Mouse (Mus musculus): Measurements from ENCODE around the gene Gnptab. TPM values are rescaled to one million over a fixed set of nuclear protein-coding genes. Genes with fewer than 3 reads are reported as not detected.

The Gnptab gene
- polyA plus RNA-seq, 1 experiment, result 12.8 TPM

DNA sequence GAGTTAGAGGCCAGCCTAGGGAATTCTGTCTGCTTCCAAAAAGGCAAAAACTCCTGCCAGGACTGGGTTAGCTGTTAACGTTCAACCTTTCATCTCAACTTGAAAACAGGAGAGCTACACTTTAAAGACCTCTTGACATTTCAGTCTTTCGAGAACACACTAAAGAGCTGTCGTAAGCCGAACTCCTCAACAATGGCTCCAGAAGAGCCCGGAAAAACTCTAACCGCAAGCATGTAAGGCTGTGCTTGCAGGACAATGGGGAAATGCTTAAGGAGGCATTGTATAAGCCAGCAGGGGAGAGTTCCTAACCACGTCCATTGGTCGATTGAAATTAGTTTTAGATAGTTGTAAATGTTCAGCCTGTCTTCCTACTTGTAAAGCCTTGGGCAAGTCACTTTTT lies 29.1 kb upstream of the Gnptab start:
- no peak for TF ChIP-seq CTCF (conservative IDR thresholded peaks at IDR 0.05; ENCODE audit: insufficient read depth, insufficient read length, low read depth, low read length)
- no peak for TF ChIP-seq POLR2A (IDR thresholded peaks at IDR 0.05; ENCODE audit: low read depth, low read length)
- no peak overlapping the region for H3K4me3 ChIP-seq (ENCODE audit: insufficient read depth, low read depth, low read length)
- no peaks in the 10 kb centered on the region for H3K36me3 ChIP-seq (ENCODE audit: control insufficient read depth, insufficient read depth, low read length)
- WGBS, result 45% methylated on average over 8 of the region's 8 CpGs
- H3K4me1 ChIP-seq (ENCODE audit: control insufficient read depth, insufficient read depth, low read length), result 0 out of 2 replicates have a peak, but pooled peaks cover 3% of the 10 kb centered on the region
- H3K27me3 ChIP-seq (replicated peaks; ENCODE audit: control insufficient read depth, insufficient read depth, low read length), result no peaks in the 10 kb centered on the region
- H3K27ac ChIP-seq (ENCODE audit: insufficient read depth, low read depth, low read length), result no peak overlapping the region
- peak; percentile 19 for DNase-seq

DNA sequence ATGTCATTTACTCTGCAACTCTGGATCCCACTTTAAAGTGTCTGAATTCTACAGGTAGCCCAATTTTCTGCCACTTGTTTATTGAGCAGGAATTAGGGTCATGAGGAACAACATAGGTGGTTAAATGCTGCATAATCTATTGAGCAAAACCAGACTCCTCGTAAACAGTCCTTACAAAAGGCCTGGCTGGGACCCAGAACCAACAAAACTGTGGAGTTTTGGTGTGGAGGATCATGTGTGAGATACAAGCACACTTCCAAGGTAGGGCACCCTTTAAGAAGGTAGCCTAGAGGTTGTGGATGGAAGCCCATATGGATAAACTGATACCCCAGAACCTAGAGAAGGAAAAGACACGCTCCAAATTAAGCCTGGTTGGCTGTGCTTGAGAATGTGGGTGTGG lies 28.2 kb upstream of the Gnptab start:
- Histone ChIP-seq H3K27me3 (replicated peaks; ENCODE audit: control insufficient read depth, insufficient read depth, low read length) (no peaks in the 10 kb centered on the region), H3K4me1 (ENCODE audit: control insufficient read depth, insufficient read depth, low read length) (0 out of 2 replicates have a peak, but pooled peaks cover 3% of the 10 kb centered on the region), H3K27ac (ENCODE audit: insufficient read depth, low read depth, low read length) (no peak overlapping the region), H3K4me3 (ENCODE audit: insufficient read depth, low read depth, low read length) (no peak overlapping the region), H3K36me3 (ENCODE audit: control insufficient read depth, insufficient read depth, low read length) (no peaks in the 10 kb centered on the region)
- no peak for TF ChIP-seq CTCF (conservative IDR thresholded peaks at IDR 0.05; ENCODE audit: insufficient read depth, insufficient read length, low read depth, low read length)
- no peak for TF ChIP-seq POLR2A (IDR thresholded peaks at IDR 0.05; ENCODE audit: low read depth, low read length)
- no peak for DNase-seq
- 67% methylated on average over 2 of the region's 2 CpGs for WGBS

DNA sequence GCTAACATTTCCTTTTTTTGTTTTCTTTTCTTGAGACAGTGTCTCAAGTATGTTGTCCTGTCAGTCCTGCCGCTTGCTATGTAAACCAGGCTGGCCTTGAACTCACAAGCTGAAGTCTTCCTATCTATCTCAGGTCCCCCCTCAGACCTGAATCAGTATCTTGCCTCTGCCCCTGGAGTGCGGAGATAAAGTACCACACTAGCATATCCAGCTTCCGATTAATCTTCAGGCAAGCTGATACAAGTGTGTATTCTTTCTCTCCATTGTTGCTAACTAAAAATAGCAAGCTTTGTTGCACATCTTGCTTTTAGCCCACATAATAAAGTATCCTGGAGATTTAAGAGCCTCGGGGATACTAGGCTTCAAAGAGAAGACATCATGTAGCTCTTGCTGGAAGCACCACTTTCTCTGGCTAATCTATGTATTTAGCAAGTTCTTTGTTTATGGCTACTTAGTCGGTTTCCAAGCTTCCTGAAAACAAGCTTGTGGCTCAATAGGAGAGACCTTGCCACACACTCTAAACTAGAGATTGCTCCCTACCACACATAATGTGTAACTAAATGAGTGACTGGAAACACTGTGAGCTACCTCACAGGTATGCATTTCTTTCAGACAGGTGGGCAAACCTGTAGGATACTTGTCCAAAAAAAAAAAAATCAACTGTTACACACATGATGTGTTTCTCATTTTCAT lies 27.4 kb upstream of the Gnptab start:
- Histone ChIP-seq H3K4me3 (ENCODE audit: insufficient read depth, low read depth, low read length) (no peak overlapping the region), H3K4me1 (ENCODE audit: control insufficient read depth, insufficient read depth, low read length) (no peaks in the 10 kb centered on the region), H3K27me3 (replicated peaks; ENCODE audit: control insufficient read depth, insufficient read depth, low read length) (no peaks in the 10 kb centered on the region), H3K27ac (ENCODE audit: insufficient read depth, low read depth, low read length) (no peak overlapping the region), H3K36me3 (ENCODE audit: control insufficient read depth, insufficient read depth, low read length) (no peaks in the 10 kb centered on the region)
- 59% methylated on average over 5 of the region's 5 CpGs for WGBS
- TF ChIP-seq CTCF (conservative IDR thresholded peaks at IDR 0.05; ENCODE audit: insufficient read depth, insufficient read length, low read depth, low read length) (no peak), POLR2A (IDR thresholded peaks at IDR 0.05; ENCODE audit: low read depth, low read length) (no peak)
- no peak for DNase-seq

DNA sequence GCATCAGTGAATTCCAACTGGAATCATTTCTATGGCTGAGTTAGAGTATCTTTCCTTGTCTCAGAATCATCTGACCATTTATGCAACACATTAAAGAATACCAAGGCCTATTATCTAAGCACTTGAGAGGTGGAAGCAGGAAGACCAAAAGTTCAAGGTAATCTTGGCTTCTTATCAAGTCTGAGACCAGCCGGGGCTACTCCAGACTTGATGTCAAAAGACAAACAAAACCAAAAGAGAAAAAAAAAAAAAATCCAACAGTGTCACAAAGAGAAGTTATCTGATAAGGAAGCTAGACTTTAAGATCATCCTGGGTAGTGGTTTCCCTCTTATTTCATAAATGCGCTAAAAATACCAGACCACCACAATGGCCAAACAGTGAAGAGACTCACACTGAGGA lies 26.4 kb upstream of the Gnptab start:
- Histone ChIP-seq H3K36me3 (ENCODE audit: control insufficient read depth, insufficient read depth, low read length) (no peaks in the 10 kb centered on the region), H3K4me3 (ENCODE audit: insufficient read depth, low read depth, low read length) (no peak overlapping the region), H3K27me3 (replicated peaks; ENCODE audit: control insufficient read depth, insufficient read depth, low read length) (no peaks in the 10 kb centered on the region), H3K27ac (ENCODE audit: insufficient read depth, low read depth, low read length) (peak overlapping the region; percentile 80), H3K4me1 (ENCODE audit: control insufficient read depth, insufficient read depth, low read length) (no peaks in the 10 kb centered on the region)
- 65% methylated on average over 2 of the region's 2 CpGs for WGBS
- no peak for TF ChIP-seq POLR2A (IDR thresholded peaks at IDR 0.05; ENCODE audit: low read depth, low read length)
- TF ChIP-seq CTCF (conservative IDR thresholded peaks at IDR 0.05; ENCODE audit: insufficient read depth, insufficient read length, low read depth, low read length), result no peak
- DNase-seq, result peak; percentile 55

DNA sequence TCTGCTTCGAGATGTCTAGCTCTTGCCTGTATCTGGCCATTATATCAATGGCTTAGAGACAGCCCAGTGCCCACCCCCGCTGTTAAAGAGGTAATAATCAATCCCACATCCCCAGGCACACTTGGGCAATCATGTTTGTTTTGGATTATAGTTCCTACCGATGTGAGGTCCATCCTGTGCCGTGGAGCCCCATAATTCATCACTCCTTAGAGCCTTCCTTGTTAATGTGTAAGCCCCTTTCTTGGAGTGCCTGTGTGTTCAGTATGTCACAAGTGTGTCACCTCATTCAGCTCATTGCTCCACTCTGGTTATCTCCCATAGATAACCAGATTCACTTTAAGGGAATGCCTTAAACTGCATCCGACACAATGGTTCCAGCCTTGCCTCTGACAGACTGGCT lies 24.3 kb upstream of the Gnptab start:
- Histone ChIP-seq H3K4me1 (ENCODE audit: control insufficient read depth, insufficient read depth, low read length) (no peaks in the 10 kb centered on the region), H3K36me3 (ENCODE audit: control insufficient read depth, insufficient read depth, low read length) (no peaks in the 10 kb centered on the region), H3K27me3 (replicated peaks; ENCODE audit: control insufficient read depth, insufficient read depth, low read length) (no peaks in the 10 kb centered on the region), H3K27ac (ENCODE audit: insufficient read depth, low read depth, low read length) (no peak overlapping the region), H3K4me3 (ENCODE audit: insufficient read depth, low read depth, low read length) (peak overlapping the region; percentile 12; the same call in 1 of the 2 replicates)
- 53% methylated on average over 5 of the region's 5 CpGs for WGBS
- no peak for DNase-seq
- TF ChIP-seq CTCF (conservative IDR thresholded peaks at IDR 0.05; ENCODE audit: insufficient read depth, insufficient read length, low read depth, low read length), result no peak
- no peak for TF ChIP-seq POLR2A (IDR thresholded peaks at IDR 0.05; ENCODE audit: low read depth, low read length)

DNA sequence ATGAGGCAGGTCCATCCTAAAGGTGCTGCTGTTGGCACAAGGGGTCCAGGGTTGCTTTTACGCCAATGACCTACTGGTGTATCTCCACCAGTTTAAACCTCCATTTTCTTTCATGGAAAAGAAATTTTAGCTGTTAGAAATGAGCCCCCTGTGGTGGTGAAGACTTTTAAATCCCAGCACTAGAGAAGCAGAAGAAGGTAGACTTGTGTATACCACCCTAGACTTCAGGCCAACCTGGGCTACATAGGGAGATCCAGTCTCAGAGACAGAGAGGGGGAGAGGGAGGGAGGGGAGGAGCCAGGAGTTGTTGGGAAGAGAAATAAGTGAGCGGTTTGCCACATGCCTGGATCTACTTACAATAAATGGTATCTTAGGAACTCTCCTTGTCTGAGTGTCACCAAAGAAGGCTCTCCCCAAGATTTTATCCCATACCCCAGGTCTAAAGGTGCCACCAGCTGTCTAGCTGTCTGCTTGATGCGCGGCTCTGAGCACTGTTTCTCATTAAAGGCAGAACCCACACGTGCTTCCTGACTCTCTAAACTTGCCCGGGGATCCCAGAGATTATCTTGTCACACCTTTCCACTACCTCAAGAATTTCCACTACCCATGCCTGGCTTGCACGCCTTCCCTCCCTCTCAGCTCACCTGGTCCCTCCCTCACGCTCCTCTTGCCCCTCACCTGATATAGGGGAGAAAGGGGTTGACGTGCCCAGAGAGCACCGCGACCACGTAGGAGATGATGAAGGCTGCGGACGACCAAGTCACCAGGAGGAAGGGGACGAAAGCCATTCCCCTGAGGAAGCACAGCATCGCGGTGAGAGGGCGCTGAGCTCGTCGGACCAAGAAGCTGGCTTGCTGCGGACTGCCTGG lies 22.6 kb upstream of the Gnptab start:
- peak overlapping the region; percentile 79 for H3K4me3 ChIP-seq (ENCODE audit: insufficient read depth, low read depth, low read length)
- no peak for DNase-seq
- 11% methylated on average over 21 of the region's 21 CpGs for WGBS
- TF ChIP-seq CTCF (conservative IDR thresholded peaks at IDR 0.05; ENCODE audit: insufficient read depth, insufficient read length, low read depth, low read length) (no peak), POLR2A (IDR thresholded peaks at IDR 0.05; ENCODE audit: low read depth, low read length) (no peak)
- no peaks in the 10 kb centered on the region for H3K27me3 ChIP-seq (replicated peaks; ENCODE audit: control insufficient read depth, insufficient read depth, low read length)
- H3K27ac ChIP-seq (ENCODE audit: insufficient read depth, low read depth, low read length), result peak overlapping the region; percentile 14
- no peaks in the 10 kb centered on the region for H3K4me1 ChIP-seq (ENCODE audit: control insufficient read depth, insufficient read depth, low read length)
- no peaks in the 10 kb centered on the region for H3K36me3 ChIP-seq (ENCODE audit: control insufficient read depth, insufficient read depth, low read length)

DNA sequence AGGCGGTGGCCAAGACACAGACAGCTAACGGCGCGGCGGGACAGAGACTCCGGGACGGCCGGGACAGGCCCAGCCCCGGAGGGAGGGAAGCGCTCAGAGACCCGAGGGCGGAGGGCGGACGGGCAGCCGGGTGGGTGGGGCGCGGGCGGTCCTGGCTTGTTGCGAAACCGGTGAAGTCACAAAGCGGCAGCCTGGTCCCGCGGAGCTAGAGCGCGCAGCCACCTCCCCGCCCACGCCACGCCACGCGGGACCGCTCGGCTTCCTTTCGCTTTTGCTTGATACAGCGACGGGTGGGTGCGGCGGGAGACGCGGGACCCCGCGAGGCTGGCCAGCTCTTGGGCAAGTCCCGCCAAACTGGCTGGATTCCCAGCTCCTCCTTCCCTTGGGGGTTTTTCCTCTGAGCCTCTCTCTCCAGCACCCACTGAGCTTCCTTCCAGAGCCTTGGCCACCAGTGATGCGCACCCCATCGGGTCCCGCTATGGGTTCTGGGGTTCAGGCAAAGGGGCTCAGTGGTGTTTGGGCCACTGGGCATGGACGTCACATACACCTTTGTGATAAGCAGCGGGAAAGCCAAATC lies 21.9 kb upstream of the Gnptab start:
- Histone ChIP-seq H3K27ac (ENCODE audit: insufficient read depth, low read depth, low read length) (peak overlapping the region; percentile 14), H3K4me1 (ENCODE audit: control insufficient read depth, insufficient read depth, low read length) (no peaks in the 10 kb centered on the region), H3K4me3 (ENCODE audit: insufficient read depth, low read depth, low read length) (peak overlapping the region; percentile 79), H3K27me3 (replicated peaks; ENCODE audit: control insufficient read depth, insufficient read depth, low read length) (no peaks in the 10 kb centered on the region), H3K36me3 (ENCODE audit: control insufficient read depth, insufficient read depth, low read length) (no peaks in the 10 kb centered on the region)
- 3% methylated on average over 47 of the region's 47 CpGs for WGBS
- TF ChIP-seq CTCF (conservative IDR thresholded peaks at IDR 0.05; ENCODE audit: insufficient read depth, insufficient read length, low read depth, low read length), result no peak
- no peak for TF ChIP-seq POLR2A (IDR thresholded peaks at IDR 0.05; ENCODE audit: low read depth, low read length)
- DNase-seq, result peak; percentile 82
